8 mouse cellular contexts compared by ENCODE assay signal in genomic region chr6:91514737-91515362, GRCm38 (mm10). TPM values are rescaled to one million over a fixed set of nuclear protein-coding genes. Genes with fewer than 3 reads are reported as not detected.
DNase-seq lines count a peak whose midpoint lies in the region; ATAC-seq and TF ChIP-seq lines count a peak whose summit lies in the region.

No protein-coding gene starts in this region.

- H3K4me3 ChIP-seq in heart, embryonic 11.5 days (ENCODE audit: low read depth, low read length): peak overlapping the region; percentile 80
- peak overlapping the region; percentile 76 to 88 (median 76) for H3K4me3 ChIP-seq in CH12.LX (replicated peaks in 1 of 3; ENCODE audit: low read depth in 2 of 3, low read length in 2 of 3, poor library complexity in 1 of 3)
- peak overlapping the region; percentile 66 for H3K4me3 ChIP-seq in forebrain, embryonic 16.5 days (replicated peaks; ENCODE audit: low read length)
- H3K4me3 ChIP-seq in lung, postnatal 0 days (ENCODE audit: low read depth, low read length): peak overlapping the region; percentile 59

- H3K9ac ChIP-seq in heart, embryonic 11.5 days (ENCODE audit: low read depth, low read length): peak overlapping the region; percentile 95
- H3K9ac ChIP-seq in CH12.LX (ENCODE audit: insufficient read depth, low read depth): peak overlapping the region; percentile 48
- peak overlapping the region; percentile 71 for H3K9ac ChIP-seq in forebrain, embryonic 16.5 days (replicated peaks; ENCODE audit: low read depth, low read length)
- peak overlapping the region; percentile 47 for H3K9ac ChIP-seq in lung, postnatal 0 days (replicated peaks; ENCODE audit: low read depth)

- H3K27me3 ChIP-seq in heart, embryonic 11.5 days (ENCODE audit: control insufficient read depth, insufficient read depth, low read length): no peaks in the 10 kb centered on the region
- no peaks in the 10 kb centered on the region for H3K27me3 ChIP-seq in CH12.LX (replicated peaks)
- H3K27me3 ChIP-seq in forebrain, embryonic 16.5 days (replicated peaks; ENCODE audit: control insufficient read depth, insufficient read depth, low read length): no peaks in the 10 kb centered on the region
- no peaks in the 10 kb centered on the region for H3K27me3 ChIP-seq in lung, postnatal 0 days (replicated peaks; ENCODE audit: insufficient read depth, low read length)

- TF ChIP-seq POLR2A in CH12.LX (IDR thresholded peaks at IDR 0.05; ENCODE audit: low read depth, low read length): no peak

- WGBS in heart, embryonic 11.5 days (ENCODE audit: insufficient replicate concordance): 27% methylated on average over 10 of the region's 10 CpGs
- 33% methylated on average over 10 of the region's 10 CpGs for WGBS in forebrain, embryonic 16.5 days
- WGBS in lung, postnatal 0 days: 15% methylated on average over 10 of the region's 10 CpGs

- peaks cover 13% of the 10 kb centered on the region for H3K79me2 ChIP-seq in CH12.LX (replicated peaks; ENCODE audit: control insufficient read depth, extremely low read depth, insufficient read depth, poor library complexity, severe bottlenecking)

- H3K36me3 ChIP-seq in heart, embryonic 11.5 days (ENCODE audit: control insufficient read depth, insufficient read depth, low read length): peaks cover 9% of the 10 kb centered on the region
- peaks cover 19 to 40% of the 10 kb centered on the region in 2 experiments for H3K36me3 ChIP-seq in CH12.LX (replicated peaks in 1 of 2; ENCODE audit: control insufficient read depth in 1 of 2, insufficient read depth in 1 of 2, low read length in 1 of 2)
- H3K36me3 ChIP-seq in forebrain, embryonic 16.5 days (ENCODE audit: control insufficient read depth, insufficient read depth): peaks cover 6% of the 10 kb centered on the region
- peaks cover 5% of the 10 kb centered on the region; the same call in 1 of the 2 replicates for H3K36me3 ChIP-seq in lung, postnatal 0 days (ENCODE audit: insufficient read depth, low read length)

- H3K4me1 ChIP-seq in heart, embryonic 11.5 days (ENCODE audit: control insufficient read depth, insufficient read depth, low read length): peaks cover 20% of the 10 kb centered on the region
- H3K4me1 ChIP-seq in CH12.LX (ENCODE audit: control insufficient read depth in 1 of 2, insufficient read depth in 2 of 2): peaks cover 0 to 25% of the 10 kb centered on the region in 2 experiments; a peak in 2 of 4 replicates
- H3K4me1 ChIP-seq in forebrain, embryonic 16.5 days (replicated peaks; ENCODE audit: control insufficient read depth, insufficient read depth, low read length): peaks cover 23% of the 10 kb centered on the region
- H3K4me1 ChIP-seq in lung, postnatal 0 days (ENCODE audit: insufficient read depth, low read depth, low read length): peaks cover 4% of the 10 kb centered on the region; the same call in 1 of the 2 replicates

- DNase-seq in heart, postnatal 36 days: no peak
- no peak for DNase-seq in CH12.LX (ENCODE audit: extremely low read depth)
- DNase-seq in lung, postnatal 0 days (ENCODE audit: low spot score): peak; percentile 43
- DNase-seq in layer of hippocampus, postnatal 36 days: no peak
- no peak for DNase-seq in frontal cortex, postnatal 10 days (ENCODE audit: low spot score in 2 of 2)
- DNase-seq in ovary, postnatal 14 days (ENCODE audit: low spot score): no peak

- peak overlapping the region; percentile 90 for H3K4me2 ChIP-seq in heart, embryonic 11.5 days
- H3K4me2 ChIP-seq in CH12.LX (ENCODE audit: insufficient read depth, low read depth, poor library complexity, severe bottlenecking): peak overlapping the region; percentile 62
- H3K4me2 ChIP-seq in forebrain, embryonic 16.5 days (ENCODE audit: low read length): peak overlapping the region; percentile 73
- peak overlapping the region; percentile 65 for H3K4me2 ChIP-seq in lung, postnatal 0 days (replicated peaks; ENCODE audit: low read depth, low read length)

- ATAC-seq in heart, embryonic 11.5 days (replicated peaks; ENCODE audit: insufficient number of reproducible peaks, low FRiP score, low TSS enrichment): no peak
- no peak for ATAC-seq in forebrain, embryonic 16.5 days
- no peak for ATAC-seq in lung, postnatal 0 days

- dilution Hi-C loops in CH12.LX (cut with MboI; ENCODE audit: extremely low pct_ligation_motif_present, extremely low pct_unique_long_range_greater_than_20kb, low sequenced_read_pairs): no loop called here

- in situ Hi-C loops in CH12.LX (cut with MboI; ENCODE audit: low pct_ligation_motif_present, low pct_unique_long_range_greater_than_20kb, low sequenced_read_pairs): loop anchor here (5.0 kb wide), 1 partner anchor 232 kb away; no protein-coding TSS in a partner anchor

- no peak for TF ChIP-seq CTCF in CH12.LX (conservative IDR thresholded peaks at IDR 0.05 in 1 of 2, IDR thresholded peaks at IDR 0.05 in 1 of 2; ENCODE audit: low read depth in 2 of 2, low read length in 2 of 2)
- TF ChIP-seq CTCF in lung, postnatal 0 days (IDR thresholded peaks at IDR 0.05): no peak

- no peak for TF ChIP-seq RAD21 in CH12.LX (IDR thresholded peaks at IDR 0.05; ENCODE audit: low read depth, low read length)

- no peak overlapping the region for H3K27ac ChIP-seq in heart, embryonic 11.5 days (ENCODE audit: low read depth, low read length)
- no peak overlapping the region for H3K27ac ChIP-seq in CH12.LX (ENCODE audit: insufficient read depth, low read depth)
- H3K27ac ChIP-seq in forebrain, embryonic 16.5 days (ENCODE audit: low read length): no peak overlapping the region
- H3K27ac ChIP-seq in lung, postnatal 0 days (ENCODE audit: low read length): peak overlapping the region; percentile 81

- TF ChIP-seq EP300 in CH12.LX (IDR thresholded peaks at IDR 0.05; ENCODE audit: low read length): no peak
- no peak for TF ChIP-seq EP300 in lung, postnatal 0 days (IDR thresholded peaks at IDR 0.05)

- intact Hi-C loops in heart, postnatal 36 days (cut with DNase I): loop anchor here (5.0 to 10.0 kb wide), 2 partner anchors 350 to 362 kb away; partner anchors contain the start of gene Ccdc174

- H3K9me3 ChIP-seq in heart, embryonic 11.5 days (replicated peaks; ENCODE audit: control insufficient read depth, low read length): no peaks in the 10 kb centered on the region
- no peaks in the 10 kb centered on the region for H3K9me3 ChIP-seq in CH12.LX (replicated peaks; ENCODE audit: low read length)
- H3K9me3 ChIP-seq in forebrain, embryonic 16.5 days (ENCODE audit: control insufficient read depth, low read length): no peaks in the 10 kb centered on the region
- no peaks in the 10 kb centered on the region for H3K9me3 ChIP-seq in lung, postnatal 0 days (ENCODE audit: low read length)

TF ChIP-seq in CH12.LX, 34 proteins besides CTCF, POLR2A, EP300 and RAD21:
- TF ChIP-seq MAX (IDR thresholded peaks at IDR 0.05; ENCODE audit: low read length) (no peak), IRF4 (IDR thresholded peaks at IDR 0.05; ENCODE audit: low read depth, low read length) (no peak), MYC (IDR thresholded peaks at IDR 0.05; ENCODE audit: low read depth, low read length) (no peak), TBP (conservative IDR thresholded peaks at IDR 0.05; ENCODE audit: low read depth, low read length) (no peak), POLR2AphosphoS2 (IDR thresholded peaks at IDR 0.05; ENCODE audit: low read depth, low read length) (no peak), JUN (IDR thresholded peaks at IDR 0.05; ENCODE audit: insufficient read depth, low read depth, low read length) (no peak), NRF1 (IDR thresholded peaks at IDR 0.05; ENCODE audit: low read depth, low read length) (no peak), ETS1 (conservative IDR thresholded peaks at IDR 0.05; ENCODE audit: low read depth, low read length) (no peak), BHLHE40 (IDR thresholded peaks at IDR 0.05; ENCODE audit: low read depth, low read length) (no peak)
TF ChIP-seq in CH12.LX: peak in this region for 0.

RNA-seq across cellular contexts. Expression of gene Xpc, which starts 0.8 kb away (rescaled TPM):
- 9.4 and 10.6 TPM in 2 replicates for polyA plus RNA-seq in heart, embryonic 11.5 days (2014; fragmentation: Nextera tagmentation; extraction: Ambion mirVana)
- total RNA-seq in heart, postnatal 36 days (2021): 10 to 100 TPM; 10.8 to 12.8 TPM
- total RNA-seq in CH12.LX (2012; rRNA removed) (10.5 and 11.7 TPM in 2 replicates), CH12.LX (2014; rRNA removed) (6.7 and 7.8 TPM in 2 replicates)
- polyA plus RNA-seq in CH12.LX (2012; ENCODE audit: insufficient read length, low read depth): 8.2 and 10.9 TPM in 2 replicates
- 20.1 and 21.3 TPM in 2 replicates for polyA plus RNA-seq in forebrain, embryonic 16.5 days (2015; fragmentation: Nextera tagmentation; extraction: Ambion mirVana)
- 18.5 and 18.6 TPM in 2 replicates for polyA plus RNA-seq in lung, postnatal 0 days (2015; fragmentation: Nextera tagmentation; extraction: Ambion mirVana)
- 10 to 100 TPM; 12.5 to 14.5 TPM for total RNA-seq in layer of hippocampus, postnatal 36 days (2021)

RNA-seq across cellular contexts. Expression of gene Lsm3, which starts 0.9 kb away (rescaled TPM):
- 196 and 209 TPM in 2 replicates for polyA plus RNA-seq in heart, embryonic 11.5 days (2014; fragmentation: Nextera tagmentation; extraction: Ambion mirVana)
- total RNA-seq in heart, postnatal 36 days (2021): 10 to 100 TPM; 53.8 to 55.3 TPM
- total RNA-seq in CH12.LX (2012; rRNA removed) (148 and 195 TPM in 2 replicates), CH12.LX (2014; rRNA removed) (509 and 526 TPM in 2 replicates)
- polyA plus RNA-seq in CH12.LX (2012; ENCODE audit: insufficient read length, low read depth): 248 and 258 TPM in 2 replicates
- 162 and 174 TPM in 2 replicates for polyA plus RNA-seq in forebrain, embryonic 16.5 days (2015; fragmentation: Nextera tagmentation; extraction: Ambion mirVana)
- polyA plus RNA-seq in lung, postnatal 0 days (2015; fragmentation: Nextera tagmentation; extraction: Ambion mirVana): 94.1 and 101 TPM in 2 replicates
- 10 to 100 TPM; 36.8 to 41.5 TPM for total RNA-seq in layer of hippocampus, postnatal 36 days (2021)

RNA-seq across cellular contexts. Expression of gene Tmem43, which starts 41.3 kb away (rescaled TPM):
- polyA plus RNA-seq in heart, embryonic 11.5 days (2014; fragmentation: Nextera tagmentation; extraction: Ambion mirVana): 29.1 and 34.3 TPM in 2 replicates
- total RNA-seq in heart, postnatal 36 days (2021): 10 to 100 TPM; 28.0 to 28.1 TPM
- total RNA-seq in CH12.LX (2012; rRNA removed) (27.8 and 29.7 TPM in 2 replicates), CH12.LX (2014; rRNA removed) (24.5 and 25.0 TPM in 2 replicates)
- 16.1 and 19.2 TPM in 2 replicates for polyA plus RNA-seq in CH12.LX (2012; ENCODE audit: insufficient read length, low read depth)
- polyA plus RNA-seq in forebrain, embryonic 16.5 days (2015; fragmentation: Nextera tagmentation; extraction: Ambion mirVana): 60.6 and 63.2 TPM in 2 replicates
- 59.3 and 69.4 TPM in 2 replicates for polyA plus RNA-seq in lung, postnatal 0 days (2015; fragmentation: Nextera tagmentation; extraction: Ambion mirVana)
- total RNA-seq in layer of hippocampus, postnatal 36 days (2021): 10 to 100 TPM; 28.7 to 31.8 TPM

RNA-seq across cellular contexts. Expression of gene Chchd4, which starts 41.5 kb away (rescaled TPM):
- 32.8 and 33.4 TPM in 2 replicates for polyA plus RNA-seq in heart, embryonic 11.5 days (2014; fragmentation: Nextera tagmentation; extraction: Ambion mirVana)
- total RNA-seq in heart, postnatal 36 days (2021): 10 to 100 TPM; 14.6 to 15.4 TPM
- total RNA-seq in CH12.LX (2012; rRNA removed): 30.1 and 40.8 TPM in 2 replicates
- 49.7 and 56.5 TPM in 2 replicates for total RNA-seq in CH12.LX (2014; rRNA removed)
- 41.4 and 45.0 TPM in 2 replicates for polyA plus RNA-seq in CH12.LX (2012; ENCODE audit: insufficient read length, low read depth)
- polyA plus RNA-seq in forebrain, embryonic 16.5 days (2015; fragmentation: Nextera tagmentation; extraction: Ambion mirVana): 33.7 and 40.4 TPM in 2 replicates
- polyA plus RNA-seq in lung, postnatal 0 days (2015; fragmentation: Nextera tagmentation; extraction: Ambion mirVana): 16.3 and 16.5 TPM in 2 replicates
- 10 to 100 TPM; 19.8 to 22.8 TPM for total RNA-seq in layer of hippocampus, postnatal 36 days (2021)
